Mouse (Mus musculus): ENCODE results near the gene Lrrc18. TPM values are rescaled to one million over a fixed set of nuclear protein-coding genes. Genes with fewer than 3 reads are reported as not detected.

The Lrrc18 gene
- polyA plus RNA-seq, 1 experiment from 2014 or later, result 0.37 TPM

- ATAC-seq (ENCODE audit: low FRiP score, low read depth), result peak; percentile 41; the same call in 1 of the 2 replicates
- Histone ChIP-seq H3K27me3 (no peaks in the 10 kb centered on the region), H3K4me2 (replicated peaks) (peak overlapping the region; percentile 29; the same call in 1 of the 2 replicates), H3K36me3 (no peaks in the 10 kb centered on the region), H3K4me3 (no peak overlapping the region), H3K4me1 (peaks cover 29% of the 10 kb centered on the region), H3K27ac (replicated peaks) (peak overlapping the region; percentile 39; the same call in 1 of the 2 replicates), H3K9ac (replicated peaks) (peak overlapping the region; percentile 39; the same call in 1 of the 2 replicates), H3K9me3 (no peaks in the 10 kb centered on the region)
- 27% methylated on average over 10 of the region's 10 CpGs for WGBS
These were observed 8.3 kb downstream of the Lrrc18 start for GRCm38 (mm10) chr14:32999511-32999910.

- 27% methylated on average over 8 of the region's 8 CpGs for WGBS
- Histone ChIP-seq H3K27me3 (no peaks in the 10 kb centered on the region), H3K27ac (replicated peaks) (no peak overlapping the region), H3K9ac (replicated peaks) (no peak overlapping the region), H3K36me3 (no peaks in the 10 kb centered on the region), H3K4me2 (replicated peaks) (no peak overlapping the region), H3K4me1 (peaks cover 21% of the 10 kb centered on the region), H3K9me3 (no peaks in the 10 kb centered on the region), H3K4me3 (no peak overlapping the region)
- peak; percentile 44; the same call in 1 of the 2 replicates for ATAC-seq (ENCODE audit: low FRiP score, low read depth)
These were observed 9.2 kb downstream of the Lrrc18 start for GRCm38 (mm10) chr14:33000112-33000979.

DNA sequence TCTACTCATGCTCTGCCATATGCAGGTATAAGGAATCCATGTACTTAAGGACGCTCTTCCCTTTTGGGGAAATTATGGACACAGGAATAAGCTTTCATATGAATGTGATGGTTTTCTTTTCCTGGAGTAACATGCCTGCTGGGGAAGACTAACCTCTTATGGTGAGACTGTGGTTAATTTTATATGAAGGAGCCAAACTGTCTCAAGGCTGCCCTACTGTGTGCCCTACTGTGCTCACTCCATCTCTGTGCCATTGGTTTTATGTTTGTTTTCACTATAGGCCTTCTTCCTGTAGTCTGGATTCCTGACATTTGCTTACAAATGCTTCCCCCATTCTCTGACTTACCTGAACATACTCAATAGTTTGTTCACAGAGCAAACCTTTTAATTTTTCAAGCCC is 13.9 kb downstream of the Lrrc18 start:
- no peak for ATAC-seq (ENCODE audit: low FRiP score, low read depth)

GRCm38 (mm10) chr14:33007638-33008037 is 16.5 kb downstream of the Lrrc18 start:
- Histone ChIP-seq H3K4me1 (no peaks in the 10 kb centered on the region), H3K27ac (replicated peaks) (no peak overlapping the region), H3K36me3 (no peaks in the 10 kb centered on the region), H3K4me2 (replicated peaks) (no peak overlapping the region), H3K27me3 (no peaks in the 10 kb centered on the region), H3K4me3 (no peak overlapping the region), H3K9me3 (no peaks in the 10 kb centered on the region), H3K9ac (replicated peaks) (no peak overlapping the region)
- 92% methylated on average over 1 of the region's 1 CpGs for WGBS
- ATAC-seq (ENCODE audit: low FRiP score, low read depth), result no peak

More for the DNA sequence above, 13.9 kb downstream of the Lrrc18 start:
- no peak overlapping the region for H3K9ac ChIP-seq (replicated peaks)
- H3K36me3 ChIP-seq, result no peaks in the 10 kb centered on the region
- no peaks in the 10 kb centered on the region for H3K9me3 ChIP-seq
- 97% methylated on average over 1 of the region's 1 CpGs for WGBS
- no peak overlapping the region for H3K27ac ChIP-seq (replicated peaks)
- H3K4me2 ChIP-seq (replicated peaks), result no peak overlapping the region
- H3K4me1 ChIP-seq, result peaks cover 9% of the 10 kb centered on the region
- no peak overlapping the region for H3K4me3 ChIP-seq
- no peaks in the 10 kb centered on the region for H3K27me3 ChIP-seq

DNA sequence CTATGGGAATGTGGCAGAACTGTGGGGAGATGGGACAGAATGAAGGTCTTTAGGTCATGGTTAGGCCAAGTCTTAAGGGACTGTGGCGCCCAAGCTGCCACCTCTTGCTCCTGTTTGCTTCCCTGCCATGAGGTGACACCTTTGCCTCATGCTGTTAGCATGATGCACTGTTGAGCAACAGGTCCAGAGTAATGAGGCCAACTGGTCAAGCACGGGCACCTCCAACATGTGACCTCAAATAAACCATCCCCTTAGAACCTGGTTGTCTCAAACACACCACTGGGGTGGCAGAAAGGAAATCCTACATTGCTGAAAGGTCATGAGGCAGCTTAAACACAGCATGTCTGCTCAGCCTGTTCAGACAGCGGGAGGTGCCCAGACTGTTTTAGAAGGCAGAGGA is 27.9 kb downstream of the Lrrc18 start:
- Histone ChIP-seq H3K4me2 (replicated peaks) (no peak overlapping the region), H3K4me3 (no peak overlapping the region), H3K27ac (replicated peaks) (no peak overlapping the region), H3K9me3 (no peaks in the 10 kb centered on the region), H3K9ac (replicated peaks) (no peak overlapping the region), H3K27me3 (no peaks in the 10 kb centered on the region), H3K36me3 (no peaks in the 10 kb centered on the region), H3K4me1 (no peaks in the 10 kb centered on the region)
- WGBS, result 81% methylated on average over 3 of the region's 3 CpGs
- no peak for ATAC-seq (ENCODE audit: low FRiP score, low read depth)

DNA sequence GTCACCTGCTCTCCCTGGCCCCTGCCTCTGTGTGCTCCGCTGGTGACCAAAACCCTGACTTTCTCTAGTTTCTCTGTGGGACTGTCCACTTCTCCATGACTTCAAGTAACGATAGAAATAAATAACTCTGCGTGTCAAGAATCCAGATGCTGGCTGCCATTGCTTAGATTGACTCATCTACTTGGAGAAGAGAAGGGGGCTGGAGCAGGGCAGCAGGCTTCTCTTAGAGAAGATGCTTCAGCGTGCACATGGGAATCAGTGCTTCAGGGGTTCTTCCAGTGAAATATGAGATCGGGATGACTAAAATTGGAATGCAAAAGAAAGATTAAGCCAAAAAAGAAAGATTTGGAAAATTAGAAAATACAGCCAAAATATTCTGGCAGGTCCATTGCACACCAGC is 28.4 kb downstream of the Lrrc18 start:
- Histone ChIP-seq H3K27me3 (no peaks in the 10 kb centered on the region), H3K4me2 (replicated peaks) (no peak overlapping the region), H3K27ac (replicated peaks) (no peak overlapping the region), H3K9ac (replicated peaks) (no peak overlapping the region), H3K4me3 (no peak overlapping the region), H3K9me3 (no peaks in the 10 kb centered on the region), H3K36me3 (no peaks in the 10 kb centered on the region), H3K4me1 (no peaks in the 10 kb centered on the region)
- WGBS, result 72% methylated on average over 5 of the region's 5 CpGs
- no peak for ATAC-seq (ENCODE audit: low FRiP score, low read depth)

- Histone ChIP-seq H3K4me3 (no peak overlapping the region), H3K27ac (replicated peaks) (no peak overlapping the region), H3K36me3 (no peaks in the 10 kb centered on the region), H3K4me2 (replicated peaks) (no peak overlapping the region), H3K9ac (replicated peaks) (no peak overlapping the region), H3K9me3 (no peaks in the 10 kb centered on the region), H3K4me1 (no peaks in the 10 kb centered on the region), H3K27me3 (no peaks in the 10 kb centered on the region)
- ATAC-seq (ENCODE audit: low FRiP score, low read depth), result no peak
- WGBS, result 86% methylated on average over 3 of the region's 3 CpGs
These were observed 39.7 kb downstream of the Lrrc18 start for GRCm38 (mm10) chr14:33030849-33031248.

DNA sequence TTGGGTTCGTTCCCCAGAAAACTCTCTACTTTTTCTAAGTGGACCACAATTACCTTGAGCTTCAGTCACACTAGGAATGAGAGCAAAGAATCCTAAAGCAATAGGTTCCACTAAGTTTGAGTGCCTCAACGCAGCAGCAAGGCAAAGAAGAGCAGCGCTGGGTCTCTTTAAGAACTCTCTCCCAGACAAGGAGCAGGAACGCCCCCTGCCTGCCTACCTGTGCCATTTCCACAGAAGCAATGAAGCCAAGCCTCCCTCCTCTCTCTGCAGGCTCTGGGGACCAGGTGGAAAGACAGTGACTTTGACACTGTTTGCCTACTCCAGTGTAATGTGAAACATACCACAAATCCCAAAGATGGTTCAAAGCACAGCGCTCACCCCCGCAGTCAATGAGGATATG is 42.2 kb downstream of the Lrrc18 start:
- ATAC-seq (ENCODE audit: low FRiP score, low read depth), result no peak
- 43% methylated on average over 6 of the region's 6 CpGs for WGBS
- Histone ChIP-seq H3K4me3 (no peak overlapping the region), H3K4me1 (no peaks in the 10 kb centered on the region), H3K9ac (replicated peaks) (no peak overlapping the region), H3K4me2 (replicated peaks) (no peak overlapping the region), H3K27me3 (no peaks in the 10 kb centered on the region), H3K27ac (replicated peaks) (no peak overlapping the region), H3K36me3 (no peaks in the 10 kb centered on the region), H3K9me3 (no peaks in the 10 kb centered on the region)

DNA sequence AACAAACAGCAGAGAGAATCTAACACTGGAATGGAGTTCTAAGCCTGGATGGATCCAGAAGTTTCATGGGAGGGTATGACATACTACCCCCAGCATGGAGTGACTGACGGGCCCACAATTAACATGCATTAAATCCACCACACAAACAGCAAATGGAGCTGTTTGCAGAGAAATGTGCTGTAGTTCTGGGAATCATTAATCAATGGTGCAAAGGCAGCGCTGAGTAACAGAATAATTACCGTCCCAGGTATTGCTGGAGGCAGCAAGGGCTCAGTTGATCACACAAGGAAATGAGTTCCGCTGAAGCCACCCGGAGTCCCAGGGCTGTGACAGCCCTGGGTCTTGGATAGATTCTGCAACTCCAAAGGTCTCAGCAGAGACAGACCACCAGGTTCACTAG is 44.2 kb downstream of the Lrrc18 start:
- H3K27me3 ChIP-seq, result no peaks in the 10 kb centered on the region
- no peak overlapping the region for H3K4me3 ChIP-seq
- WGBS, result 79% methylated on average over 5 of the region's 5 CpGs

GRCm38 (mm10) chr14:33036811-33037210 is 45.6 kb downstream of the Lrrc18 start:
- no peaks in the 10 kb centered on the region for H3K4me1 ChIP-seq
- ATAC-seq (ENCODE audit: low FRiP score, low read depth), result no peak
- 40% methylated on average over 3 of the region's 3 CpGs for WGBS
- H3K4me2 ChIP-seq (replicated peaks), result no peak overlapping the region
- no peak overlapping the region for H3K27ac ChIP-seq (replicated peaks)
- no peaks in the 10 kb centered on the region for H3K9me3 ChIP-seq
- H3K27me3 ChIP-seq, result no peaks in the 10 kb centered on the region
- no peak overlapping the region for H3K4me3 ChIP-seq
- H3K9ac ChIP-seq (replicated peaks), result no peak overlapping the region
- no peaks in the 10 kb centered on the region for H3K36me3 ChIP-seq

More for the DNA sequence above, 44.2 kb downstream of the Lrrc18 start:
- H3K4me1 ChIP-seq, result no peaks in the 10 kb centered on the region
- H3K27ac ChIP-seq (replicated peaks), result no peak overlapping the region
- no peak overlapping the region for H3K4me2 ChIP-seq (replicated peaks)
- no peaks in the 10 kb centered on the region for H3K36me3 ChIP-seq
- H3K9ac ChIP-seq (replicated peaks), result no peak overlapping the region
- no peak for ATAC-seq (ENCODE audit: low FRiP score, low read depth)
- H3K9me3 ChIP-seq, result no peaks in the 10 kb centered on the region

GRCm38 (mm10) chr14:33045217-33045616 is 54.0 kb downstream of the Lrrc18 start:
- no peaks in the 10 kb centered on the region for H3K9me3 ChIP-seq
- no peaks in the 10 kb centered on the region for H3K27me3 ChIP-seq
- H3K27ac ChIP-seq (replicated peaks), result no peak overlapping the region
- H3K4me1 ChIP-seq, result no peaks in the 10 kb centered on the region
- H3K4me3 ChIP-seq, result no peak overlapping the region
- no peak overlapping the region for H3K9ac ChIP-seq (replicated peaks)
- no peaks in the 10 kb centered on the region for H3K36me3 ChIP-seq
- H3K4me2 ChIP-seq (replicated peaks), result no peak overlapping the region
- no peak for ATAC-seq (ENCODE audit: low FRiP score, low read depth)
- WGBS, result 86% methylated on average over 3 of the region's 3 CpGs

DNA sequence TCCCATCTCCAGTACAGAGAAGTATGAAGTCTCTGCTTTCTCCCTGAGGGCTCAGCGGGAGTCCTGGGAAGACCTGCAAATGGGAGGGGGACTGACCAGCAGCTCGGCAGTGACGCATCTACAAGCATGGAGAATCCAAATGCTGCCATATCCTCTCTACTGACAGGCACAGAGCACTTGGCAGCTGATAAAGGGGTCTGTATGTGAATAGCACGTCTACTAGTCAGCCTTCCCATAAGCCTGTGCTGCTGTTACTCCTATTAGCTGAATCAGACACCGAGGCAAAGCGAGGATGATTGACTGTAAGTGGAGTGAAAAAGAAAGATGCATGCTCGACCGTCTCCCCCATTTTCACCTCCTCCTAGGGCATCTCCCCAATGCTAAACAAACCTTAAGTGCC is 62.3 kb downstream of the Lrrc18 start:
- no peaks in the 10 kb centered on the region for H3K27me3 ChIP-seq
- WGBS, result 33% methylated on average over 8 of the region's 8 CpGs
- H3K9me3 ChIP-seq, result no peaks in the 10 kb centered on the region
- H3K27ac ChIP-seq (replicated peaks), result no peak overlapping the region
- no peak for ATAC-seq (ENCODE audit: low FRiP score, low read depth)
- H3K36me3 ChIP-seq, result no peaks in the 10 kb centered on the region
- no peak overlapping the region for H3K4me2 ChIP-seq (replicated peaks)
- H3K4me1 ChIP-seq, result peaks cover 13% of the 10 kb centered on the region
- no peak overlapping the region for H3K4me3 ChIP-seq
- no peak overlapping the region for H3K9ac ChIP-seq (replicated peaks)

Measured in midbrain, embryonic 12.5 days (tissue).